In genomic region chr15:92597011-92597780, GRCm38 (mm10) we compare ENCODE assay signal across 8 mouse cellular contexts.
DNase-seq lines count a peak whose midpoint lies in the region; ATAC-seq and TF ChIP-seq lines count a peak whose summit lies in the region.

No protein-coding gene starts in this region.

- no peaks in the 10 kb centered on the region for H3K9me3 ChIP-seq in limb, embryonic 10.5 days (replicated peaks)
- H3K9me3 ChIP-seq in neural tube, embryonic 15.5 days (replicated peaks): no peaks in the 10 kb centered on the region

- 0 out of 2 replicates have a peak, but pooled peaks cover 4% of the 10 kb centered on the region for H3K27me3 ChIP-seq in limb, embryonic 10.5 days (ENCODE audit: low read depth, poor library complexity, severe bottlenecking)
- H3K27me3 ChIP-seq in neural tube, embryonic 15.5 days (replicated peaks): no peaks in the 10 kb centered on the region

- no peak for TF ChIP-seq CTCF in layer of hippocampus, adult 2 months (conservative IDR thresholded peaks at IDR 0.05)

- 1% methylated on average over 20 of the region's 20 CpGs for WGBS in limb, embryonic 10.5 days
- under 1% methylated on average over 20 of the region's 20 CpGs for WGBS in neural tube, embryonic 15.5 days

- H3K27ac ChIP-seq in layer of hippocampus, adult 2 months: peak overlapping the region; percentile 48; the same call in 1 of the 2 replicates
- no peak overlapping the region for H3K27ac ChIP-seq in limb, embryonic 10.5 days
- peak overlapping the region; percentile 66 for H3K27ac ChIP-seq in neural tube, embryonic 15.5 days (replicated peaks)

- DNase-seq in layer of hippocampus, adult 2 months (ENCODE audit: low spot score in 2 of 2): peak in 1 of 2 experiments; percentile 33
- no peak for DNase-seq in layer of hippocampus, postnatal 36 days
- DNase-seq in embryo, embryonic 10.5 days (ENCODE audit: low spot score): peak; percentile 69
- peak; percentile 9 to 13 for DNase-seq in heart, postnatal 10 days
- DNase-seq in limb, embryonic 10.5 days (ENCODE audit: low spot score): peak; percentile 44
- no peak for DNase-seq in cerebellum, postnatal 36 days
- no peak for DNase-seq in spleen, adult 18-20 months

- H3K4me2 ChIP-seq in neural tube, embryonic 15.5 days: peak overlapping the region; percentile 55

- peaks cover 24% of the 10 kb centered on the region for H3K4me1 ChIP-seq in limb, embryonic 10.5 days
- H3K4me1 ChIP-seq in neural tube, embryonic 15.5 days: peaks cover 28% of the 10 kb centered on the region

- no peaks in the 10 kb centered on the region for H3K36me3 ChIP-seq in limb, embryonic 10.5 days
- no peaks in the 10 kb centered on the region for H3K36me3 ChIP-seq in neural tube, embryonic 15.5 days

- peak overlapping the region; percentile 9; the same call in 1 of the 2 replicates for H3K9ac ChIP-seq in neural tube, embryonic 15.5 days (replicated peaks)

- intact Hi-C loops in heart, postnatal 10 days (cut with DNase I): loop anchor here (10.0 kb wide), 1 partner anchor 618 kb away; no protein-coding TSS in a partner anchor

- ATAC-seq in neural tube, embryonic 15.5 days (ENCODE audit: low FRiP score): peak; percentile 78

- peak overlapping the region; percentile 49 for H3K4me3 ChIP-seq in layer of hippocampus, adult 2 months
- peak overlapping the region; percentile 53 for H3K4me3 ChIP-seq in limb, embryonic 10.5 days
- H3K4me3 ChIP-seq in neural tube, embryonic 15.5 days (replicated peaks): peak overlapping the region; percentile 35

Comparison
In these comparisons a context has a peak if more than half of its experiments do, and no peak if none do; other contexts are left out.
1. DNase-seq: peak in embryo, embryonic 10.5 days (single experiment), heart, postnatal 10 days (2 of 2) and limb, embryonic 10.5 days (single experiment); none in layer of hippocampus, postnatal 36 days (0 of 2), cerebellum, postnatal 36 days (0 of 2) and spleen, adult 18-20 months (0 of 2).
2. Peak in every context shown above with its lines, with median percentiles within 50 percentile points of each other: H3K4me3 ChIP-seq.